Mouse (Mus musculus): Measurements from ENCODE around the gene Aggf1. TPM values are rescaled to one million over a fixed set of nuclear protein-coding genes. Genes with fewer than 3 reads are reported as not detected.

Aggf1 gene
- total RNA-seq, 2 experiments from 2014 or later: 44.4 to 47.0 TPM

DNA sequence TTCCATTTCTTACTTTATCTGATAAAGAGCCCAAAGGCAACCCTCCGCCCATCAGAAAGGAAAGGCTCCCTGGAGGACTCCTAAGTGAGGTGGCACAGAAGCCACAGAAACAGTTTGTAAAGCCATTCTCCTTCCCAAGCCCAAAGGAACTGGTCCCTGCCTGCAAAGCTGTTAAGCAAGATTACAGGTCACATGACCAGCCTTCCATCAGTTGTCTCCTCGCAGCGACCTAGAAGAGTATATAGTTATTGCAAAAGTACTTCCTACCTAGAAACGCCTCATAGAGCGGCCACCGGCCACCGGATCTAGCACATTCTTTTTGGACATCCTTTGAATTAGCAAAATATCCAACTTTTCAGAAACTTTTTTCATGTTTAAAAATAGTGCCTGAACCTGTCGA is 31.7 kb downstream of the Aggf1 start:
- intact Hi-C loops (cut with DNase I): no loop called here
- no peak for DNase-seq (ENCODE audit: low spot score in 2 of 2)

DNA sequence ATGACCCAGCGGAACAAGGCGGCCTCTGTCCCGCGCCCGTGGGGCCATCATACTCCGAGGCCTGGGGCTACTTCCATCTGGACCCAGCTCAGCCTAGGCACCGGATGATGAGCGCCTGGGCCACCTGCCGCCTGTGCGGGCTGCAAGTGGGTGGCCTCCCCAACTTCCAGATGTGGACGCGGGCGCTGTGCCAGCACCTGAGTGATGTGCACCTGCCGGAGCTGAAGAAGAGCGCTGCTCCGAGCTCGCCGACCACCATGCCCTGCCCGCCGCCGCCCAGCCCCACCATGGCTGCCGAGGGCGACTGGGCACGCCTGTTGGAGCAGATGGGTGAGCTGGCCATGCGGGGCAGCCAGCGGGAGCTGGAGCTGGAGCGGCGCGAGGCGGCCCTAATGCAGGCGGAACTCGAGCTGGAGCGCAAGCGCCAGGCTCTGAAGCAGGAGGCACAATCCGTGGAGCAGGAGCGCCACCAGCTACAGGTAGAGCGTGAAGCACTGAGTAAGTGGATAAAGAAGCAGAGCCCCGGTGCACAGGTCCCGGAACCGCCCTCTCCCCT is 39.0 kb downstream of the Aggf1 start:
- DNase-seq (ENCODE audit: low spot score in 2 of 2): no peak
- intact Hi-C loops (cut with DNase I): no loop called here

DNA sequence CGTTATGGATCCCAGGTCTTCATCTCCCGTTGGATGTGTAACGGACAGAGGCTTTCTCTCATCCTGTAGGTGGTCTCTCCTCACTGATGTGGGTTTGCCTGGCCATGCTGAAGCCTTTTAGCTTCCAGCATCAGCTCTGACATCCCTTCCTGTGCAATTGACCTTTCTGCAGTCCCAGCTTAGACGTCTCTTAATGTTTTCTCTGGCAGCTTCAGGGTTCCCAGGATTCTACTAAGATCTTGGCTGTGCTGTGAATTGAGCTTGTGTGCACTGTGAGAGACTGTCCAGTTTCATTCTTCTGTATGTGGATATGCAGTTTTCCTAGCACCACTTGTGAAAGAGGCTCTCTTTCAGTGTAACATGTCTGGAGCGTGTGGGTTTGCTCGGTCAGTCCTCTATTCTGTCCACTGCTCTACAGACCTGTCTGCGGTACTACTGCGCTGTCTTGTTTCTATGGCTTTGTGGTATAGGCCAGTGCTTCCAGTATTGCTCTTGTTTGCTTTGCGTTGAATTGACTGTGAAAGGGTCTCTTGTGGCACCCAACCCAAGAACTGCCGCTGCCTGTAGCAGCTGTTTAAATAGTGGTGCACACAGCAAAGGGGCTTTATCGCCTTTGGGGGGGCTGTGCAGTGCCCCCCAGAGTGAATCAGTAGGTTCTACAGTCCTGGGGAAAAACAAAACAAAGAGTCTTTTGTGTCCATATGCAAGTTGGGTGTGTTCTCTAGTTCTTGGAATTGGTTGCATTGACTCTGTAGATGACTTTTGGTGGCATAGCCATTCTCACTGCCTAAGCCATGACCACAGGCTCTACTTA is 42.9 kb downstream of the Aggf1 start:
- intact Hi-C loops (cut with DNase I): no loop called here
- no peak for DNase-seq (ENCODE audit: low spot score in 2 of 2)

- no peak for DNase-seq (ENCODE audit: low spot score in 2 of 2)
- intact Hi-C loops (cut with DNase I): no loop called here
Measured at GRCm38 (mm10) chr13:95330507-95330906, 44.6 kb downstream of the Aggf1 start.

DNA sequence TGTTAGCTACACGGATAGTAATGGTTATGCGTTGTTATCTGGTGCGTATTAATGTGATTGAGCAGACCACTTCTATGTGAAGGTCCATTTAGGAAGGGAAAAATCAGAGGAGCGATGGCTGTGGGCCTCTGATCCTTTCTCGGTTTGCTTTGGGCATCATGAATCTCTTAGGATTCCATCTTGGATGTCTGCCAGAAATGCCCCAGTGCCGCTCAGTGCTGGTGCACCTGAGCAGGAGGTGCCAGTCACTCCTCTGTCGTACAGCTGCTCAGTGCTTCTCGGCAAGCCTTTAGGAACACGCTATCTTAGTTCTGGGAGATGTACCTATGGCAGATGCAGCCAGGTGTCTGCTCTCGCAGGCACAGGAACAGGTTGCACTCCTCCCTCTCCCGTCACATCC is 46.4 kb downstream of the Aggf1 start:
- no peak for DNase-seq (ENCODE audit: low spot score in 2 of 2)
- intact Hi-C loops (cut with DNase I): no loop called here

DNA sequence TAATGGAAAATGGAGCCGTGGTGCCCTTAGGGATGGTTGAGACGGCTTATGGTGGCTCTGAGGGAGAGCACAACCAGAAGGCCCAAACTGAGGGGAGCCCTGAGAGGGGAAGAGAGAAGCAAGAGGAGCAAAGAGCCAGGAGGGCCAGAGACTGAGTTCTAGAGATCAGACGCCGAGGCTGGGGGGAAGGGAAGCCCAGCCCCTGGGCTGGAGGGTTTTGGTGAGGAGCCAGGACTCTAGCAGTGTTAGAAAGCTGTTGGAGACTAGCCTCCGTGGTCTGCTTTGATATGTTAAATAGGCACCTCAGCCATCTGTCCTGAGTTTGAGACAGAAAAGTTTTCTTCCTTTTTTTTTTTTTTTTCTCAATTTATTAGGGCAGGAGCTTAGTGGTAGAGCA is 47.8 kb downstream of the Aggf1 start:
- intact Hi-C loops (cut with DNase I): no loop called here
- DNase-seq (ENCODE audit: low spot score in 2 of 2): peak in 1 of 2 experiments; percentile 54

GRCm38 (mm10) chr13:95326611-95327344 is 48.4 kb downstream of the Aggf1 start:
- no peak for DNase-seq (ENCODE audit: low spot score in 2 of 2)
- intact Hi-C loops (cut with DNase I): no loop called here

GRCm38 (mm10) chr13:95325907-95326550 is 49.1 kb downstream of the Aggf1 start:
- no peak for DNase-seq (ENCODE audit: low spot score in 2 of 2)
- intact Hi-C loops (cut with DNase I): loop anchor here (2.0 kb wide), 1 partner anchor 21 kb away; no protein-coding TSS in a partner anchor

DNA sequence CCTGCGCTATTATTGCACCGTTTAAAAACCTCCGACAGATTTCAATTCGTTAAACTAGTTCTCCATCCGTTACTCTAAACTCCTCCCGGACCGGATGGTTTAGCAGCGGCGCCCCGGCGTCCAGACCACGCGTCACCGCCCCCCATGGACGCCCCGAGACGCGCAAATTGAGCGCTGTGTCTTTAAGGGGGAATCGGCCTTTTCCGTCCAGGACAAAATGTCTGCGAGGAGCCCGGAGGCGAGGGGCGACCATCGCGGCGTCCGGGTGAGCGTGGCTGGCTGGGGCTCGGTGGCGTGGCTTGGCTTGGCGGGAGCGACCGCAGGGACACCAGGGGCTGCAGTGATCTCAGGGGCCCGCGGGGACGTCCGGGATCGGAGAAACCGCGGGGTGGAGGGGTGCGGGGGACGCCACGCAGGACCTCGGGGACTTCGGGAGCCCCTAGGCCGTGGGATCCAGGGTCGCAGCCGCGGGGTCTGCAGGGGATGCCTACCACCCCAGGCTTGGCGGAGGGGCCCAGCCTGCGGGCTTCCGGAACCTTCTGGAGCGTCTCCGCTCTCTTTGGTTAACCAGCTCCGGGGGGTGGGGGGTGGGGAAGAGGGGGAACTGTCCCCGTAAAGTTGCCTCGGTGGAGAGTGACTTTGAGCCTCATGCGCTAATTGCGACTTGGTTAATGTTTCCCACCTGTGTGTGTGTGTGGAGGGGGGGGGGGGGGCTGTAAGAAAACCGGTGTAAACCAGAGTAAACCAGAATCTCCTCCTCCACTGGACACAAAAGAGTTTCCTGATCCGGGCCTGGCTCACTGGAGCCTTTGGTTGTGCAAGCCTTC is 49.9 kb downstream of the Aggf1 start:
- intact Hi-C loops (cut with DNase I): loop anchor here (2.0 kb wide), 1 partner anchor 22 kb away; no protein-coding TSS in a partner anchor

GRCm38 (mm10) chr13:95324626-95325079 is 50.5 kb downstream of the Aggf1 start:
- intact Hi-C loops (cut with DNase I): loop anchor here (2.0 kb wide), 1 partner anchor 22 kb away; no protein-coding TSS in a partner anchor
- DNase-seq (ENCODE audit: low spot score in 2 of 2): peak; percentile 42 to 44

More for the DNA sequence above, 49.9 kb downstream of the Aggf1 start:
- DNase-seq (ENCODE audit: low spot score in 2 of 2): peak; percentile 73 to 79

DNA sequence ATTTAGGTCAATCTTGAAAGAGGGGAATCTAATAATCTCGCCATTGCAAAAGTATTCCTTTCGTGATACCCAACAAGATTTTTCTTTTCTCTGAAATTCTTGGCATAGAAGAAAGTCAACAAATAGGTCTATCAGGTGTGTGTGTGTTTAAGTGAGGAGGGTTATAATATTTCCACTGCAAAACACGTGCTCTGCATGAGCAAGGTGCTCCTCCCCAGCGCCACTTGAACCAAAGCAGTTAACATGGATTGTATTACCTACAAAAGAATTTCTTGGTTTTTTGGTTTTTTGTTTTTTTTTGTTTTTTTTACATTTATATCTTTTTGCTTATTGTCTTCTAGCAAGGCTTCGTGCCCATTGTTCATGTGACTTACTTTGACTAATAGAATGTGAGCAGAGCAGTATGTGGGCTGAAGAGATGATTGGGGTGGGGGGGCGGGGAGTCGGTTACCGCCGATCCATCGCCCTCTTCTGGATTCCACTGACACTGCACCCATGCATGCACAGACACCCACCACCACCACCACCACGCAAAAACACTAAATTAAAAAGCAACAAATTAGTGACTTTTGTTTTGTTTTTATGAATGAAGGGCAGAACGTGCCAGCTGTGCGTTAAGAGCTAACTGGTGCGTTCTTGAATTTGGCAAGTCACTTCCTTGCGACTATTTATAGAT is 51.1 kb downstream of the Aggf1 start:
- intact Hi-C loops (cut with DNase I): loop anchor here (2.0 kb wide), 1 partner anchor 23 kb away; no protein-coding TSS in a partner anchor
- peak; percentile 75 to 76 for DNase-seq (ENCODE audit: low spot score in 2 of 2)

DNA sequence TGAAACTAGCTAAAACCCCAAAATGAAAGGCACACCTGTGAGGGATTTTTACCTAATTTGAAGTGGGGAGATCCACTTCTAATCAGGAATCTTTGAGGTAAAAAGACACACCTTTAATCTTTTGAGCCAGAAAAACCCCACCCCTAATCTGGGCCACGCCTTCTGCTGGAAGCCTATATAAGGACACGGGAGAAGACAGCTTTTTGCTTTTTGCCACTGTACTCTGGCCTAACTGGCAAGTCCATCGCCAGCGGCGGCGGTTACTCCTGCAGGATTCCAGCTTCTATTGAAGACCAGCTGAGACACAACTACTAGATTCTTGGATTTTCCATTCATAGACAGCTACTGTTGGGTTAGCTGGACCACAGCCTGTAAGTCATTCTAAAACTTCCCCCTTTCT is 51.8 kb downstream of the Aggf1 start, which contains the start of gene Zbed3:
Zbed3 (plus strand) TSS at position 213 of the 400 bp plus-strand sequence.
- intact Hi-C loops (cut with DNase I): no loop called here
- no peak for DNase-seq (ENCODE audit: low spot score in 2 of 2)

- intact Hi-C loops (cut with DNase I): no loop called here
- DNase-seq (ENCODE audit: low spot score in 2 of 2): no peak
Measured at GRCm38 (mm10) chr13:95320451-95320850, 54.7 kb downstream of the Aggf1 start.

DNA sequence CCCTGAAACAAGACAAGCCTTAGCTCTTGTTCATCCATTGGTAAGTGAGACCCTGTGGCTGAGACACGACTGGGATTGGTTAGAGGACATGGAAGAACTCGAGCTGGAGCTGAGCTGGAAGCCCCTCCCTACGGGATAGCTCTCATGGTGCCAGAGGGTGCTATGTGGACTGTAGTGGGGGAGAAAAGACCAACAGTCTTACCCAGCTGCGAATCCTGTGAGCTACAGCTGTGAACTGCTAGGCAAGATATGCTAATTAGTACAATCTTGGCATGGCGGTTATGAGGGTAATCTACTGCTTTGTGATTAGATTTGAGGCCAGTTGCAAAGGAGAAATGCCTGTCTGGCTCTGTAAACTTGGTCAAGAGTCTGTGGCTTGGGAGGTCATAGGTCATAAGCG is 56.0 kb downstream of the Aggf1 start:
- no peak for DNase-seq (ENCODE audit: low spot score in 2 of 2)
- intact Hi-C loops (cut with DNase I): no loop called here

DNA sequence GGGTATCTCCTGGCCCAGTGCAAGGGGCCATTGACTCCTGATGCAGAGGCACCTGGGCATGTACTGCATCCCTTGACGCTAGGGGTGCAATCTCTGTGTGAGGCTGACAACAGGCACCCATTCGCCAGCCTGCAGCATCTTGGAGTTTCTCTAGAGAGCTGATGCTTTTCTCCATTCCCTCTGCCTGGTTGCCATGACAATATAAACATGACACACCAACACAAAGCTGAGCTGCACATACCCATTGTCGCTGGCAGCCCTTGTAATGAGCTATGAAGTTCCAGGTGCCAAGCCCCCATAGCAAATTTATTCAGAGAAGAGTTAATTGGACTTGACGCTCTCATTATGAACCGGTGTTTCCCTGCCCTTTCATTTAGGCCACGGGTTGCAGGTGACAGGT is 63.1 kb downstream of the Aggf1 start:
- intact Hi-C loops (cut with DNase I): no loop called here
- DNase-seq (ENCODE audit: low spot score in 2 of 2): peak; percentile 31 to 64

GRCm38 (mm10) chr13:95307100-95307655 is 68.0 kb downstream of the Aggf1 start:
- DNase-seq (ENCODE audit: low spot score in 2 of 2): no peak
- intact Hi-C loops (cut with DNase I): no loop called here

GRCm38 (mm10) chr13:95306596-95306995 is 68.6 kb downstream of the Aggf1 start:
- DNase-seq (ENCODE audit: low spot score in 2 of 2): no peak
- intact Hi-C loops (cut with DNase I): no loop called here

All from left cerebral cortex, postnatal 14 days (tissue).